Mouse (Mus musculus) G1E-ER4 (cell line): ENCODE measurements around the gene Svop. TPM values are rescaled to one million over a fixed set of nuclear protein-coding genes. Genes with fewer than 3 reads are reported as not detected.

Source experiments
- GATA1 ChIP-seq: IDR thresholded peaks from one replicate; pipeline ENCODE4 v1.8.0; 2012; ENCODE audit warnings: low read length, inconsistent platforms
- polyA plus RNA-seq: library from polyadenylated mRNA; stranded (reverse); fragments of >175 nt; gene quantifications from 2 replicates; pipeline ENCODE4 v1.2.3, GENCODE M21; 2012

The Svop gene
- polyA plus RNA-seq, 1 experiment = not detected

DNA sequence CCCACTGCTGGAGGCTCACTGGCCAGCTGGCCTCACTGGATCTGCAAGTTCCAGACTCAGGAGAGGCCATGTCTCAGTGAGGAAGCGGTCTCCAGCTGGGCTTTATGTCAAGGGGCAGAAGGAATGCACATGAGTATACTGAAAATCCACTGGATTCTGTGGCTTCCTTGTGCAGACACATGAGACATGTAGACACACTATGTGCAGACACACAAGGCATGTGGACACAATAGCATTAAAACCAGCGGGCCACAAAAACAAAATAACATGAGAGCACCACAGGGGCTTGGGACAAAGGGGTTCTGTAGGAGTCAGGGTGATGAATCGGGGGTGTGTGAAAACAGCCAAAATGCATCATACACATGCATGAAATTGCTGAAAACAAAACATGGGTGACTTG is 34.6 kb upstream of the Svop start:
- no peak for TF ChIP-seq GATA1

DNA sequence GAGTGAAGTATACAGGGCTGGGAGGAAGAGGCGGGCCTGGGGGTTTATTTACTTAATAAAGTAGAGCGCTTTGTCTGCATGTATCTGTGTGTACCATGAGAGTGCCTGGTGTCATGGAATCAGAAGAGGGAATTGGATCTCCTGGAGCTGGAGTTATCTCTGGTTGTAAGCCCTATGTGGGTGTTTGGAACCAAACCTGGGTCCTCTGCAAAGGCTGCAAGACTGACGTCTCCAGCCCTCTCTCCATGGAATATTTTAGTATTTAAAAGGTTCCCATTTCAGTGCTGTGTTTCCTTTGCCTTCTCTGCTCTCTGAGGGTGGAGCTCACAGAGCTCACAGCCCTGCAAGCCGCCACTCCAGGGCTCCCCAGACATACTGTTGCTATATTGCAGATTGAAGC is 28.4 kb upstream of the Svop start:
- TF ChIP-seq GATA1 = no peak

DNA sequence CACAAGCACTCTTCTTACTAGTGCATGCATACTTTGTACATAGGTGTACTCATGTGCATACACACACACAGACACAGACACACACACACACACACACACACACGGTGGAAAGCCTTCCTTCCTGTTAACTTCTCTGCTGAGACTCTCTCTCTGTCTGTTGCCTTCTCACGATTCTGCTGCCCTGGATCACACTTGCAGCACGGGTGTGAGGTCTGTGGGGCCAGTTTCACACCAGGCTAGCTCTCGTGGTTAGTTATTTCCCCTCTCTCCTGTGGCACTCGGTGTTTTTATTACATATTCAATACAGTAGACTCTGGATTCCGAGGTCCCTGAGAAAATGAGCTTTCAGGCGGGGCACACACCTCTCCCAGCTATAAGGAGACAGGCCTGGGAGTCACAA is 25.2 kb upstream of the Svop start:
- no peak for TF ChIP-seq GATA1

DNA sequence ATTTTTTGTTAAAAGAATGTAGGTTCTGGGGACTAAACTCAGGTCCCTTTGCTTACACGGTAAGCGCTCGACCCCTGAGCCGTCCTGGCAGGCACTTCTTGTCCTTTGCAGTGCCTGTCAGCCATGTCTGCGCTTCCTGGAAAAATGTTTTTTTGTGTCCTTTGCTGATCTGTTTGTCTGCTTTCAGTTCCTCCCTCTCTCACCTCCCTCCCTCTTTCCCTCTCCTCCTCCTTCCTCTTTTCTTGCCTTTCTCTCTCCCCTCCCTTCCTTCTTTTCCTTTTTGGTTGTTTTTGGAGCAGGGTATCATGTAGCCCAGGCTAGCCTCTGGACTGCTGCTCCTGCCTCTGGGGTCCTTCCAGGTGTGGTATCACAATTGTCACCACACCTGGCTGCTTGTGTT is 23.7 kb upstream of the Svop start:
- no peak for TF ChIP-seq GATA1

DNA sequence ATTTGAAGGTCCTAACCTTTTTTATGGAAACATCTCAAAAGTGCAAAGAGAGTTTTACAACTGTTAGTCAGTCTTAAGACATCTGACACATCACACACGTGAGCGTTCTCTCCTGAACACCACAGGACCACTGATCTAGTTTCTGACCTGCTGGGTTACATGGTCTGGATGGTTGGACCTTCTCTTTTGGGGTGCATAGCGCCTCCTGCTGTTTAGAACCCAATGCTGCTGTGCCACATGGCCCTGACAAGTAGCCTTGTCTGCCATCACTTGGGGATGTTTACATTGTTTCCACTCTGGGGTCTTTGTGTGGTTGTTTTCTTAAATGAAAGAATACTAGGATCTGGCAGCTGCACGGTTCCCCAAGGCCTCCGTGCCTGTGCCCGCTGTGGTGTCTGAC is 22.0 kb upstream of the Svop start:
- no peak for TF ChIP-seq GATA1

DNA sequence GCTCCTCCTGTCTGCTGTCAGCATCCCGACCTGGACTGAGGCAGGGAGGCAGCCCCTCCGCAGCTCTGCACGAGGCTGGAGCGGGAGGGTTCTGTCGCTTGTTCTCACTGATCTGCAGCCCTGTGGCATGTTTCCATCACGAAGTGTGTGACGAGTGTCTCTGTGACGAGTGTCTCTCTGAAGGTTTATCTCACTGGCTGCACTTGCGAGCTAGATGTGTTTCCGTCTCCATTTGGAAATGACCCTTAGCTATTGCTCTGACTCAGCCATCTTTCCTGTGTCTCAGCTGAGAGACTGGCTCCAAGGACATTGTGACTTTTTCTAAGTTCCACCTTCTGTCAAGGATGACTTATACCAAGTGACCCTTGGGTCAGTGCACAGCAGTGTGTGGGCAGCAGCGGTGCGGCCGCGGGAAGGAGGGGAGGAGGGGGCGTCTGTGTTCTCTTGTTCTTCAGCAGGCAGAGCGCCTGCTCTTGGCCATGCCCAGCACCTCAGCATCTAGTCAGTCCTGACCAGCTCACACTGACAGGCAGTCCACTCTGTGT is 15.1 kb upstream of the Svop start:
- no peak for TF ChIP-seq GATA1

DNA sequence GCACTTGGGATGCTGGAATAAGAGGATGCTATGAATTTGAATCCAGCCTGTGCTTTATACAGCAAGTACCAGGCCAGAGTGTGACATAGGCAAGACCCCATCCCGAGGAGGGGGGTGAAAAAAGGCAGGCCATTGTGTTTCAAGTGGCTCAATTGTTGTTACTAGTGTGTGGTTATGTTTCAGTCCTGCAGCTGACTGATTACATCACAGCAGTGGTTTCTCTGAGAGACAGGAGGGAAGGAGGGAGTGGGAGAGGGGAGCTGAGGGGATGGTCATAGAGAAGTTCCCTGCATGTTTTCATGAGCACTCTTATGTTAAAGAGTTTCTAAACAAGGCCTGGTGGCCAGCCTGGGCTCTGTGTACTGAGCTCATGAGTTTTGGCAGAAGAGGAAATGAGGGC is 11.4 kb upstream of the Svop start:
- TF ChIP-seq GATA1 = no peak

DNA sequence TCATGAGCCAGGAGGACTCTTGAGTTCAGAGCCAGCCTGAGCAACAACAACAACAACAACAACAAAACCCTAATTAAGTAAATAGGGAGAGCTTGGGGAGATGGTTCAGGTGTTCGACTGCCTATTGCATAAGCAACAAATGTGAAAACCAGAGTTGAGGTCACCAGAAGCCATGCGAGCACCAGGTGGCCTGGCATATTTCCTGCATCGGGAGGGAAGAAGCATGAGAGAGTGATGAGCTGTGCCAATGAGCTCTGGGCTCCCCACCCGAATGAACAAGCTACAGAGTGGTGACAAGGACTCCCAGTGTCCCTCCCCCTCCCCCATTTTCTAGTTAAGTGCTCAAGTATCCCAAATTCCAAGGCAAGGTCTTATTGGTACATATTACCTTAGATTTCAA is 10.5 kb upstream of the Svop start:
- no peak for TF ChIP-seq GATA1

DNA sequence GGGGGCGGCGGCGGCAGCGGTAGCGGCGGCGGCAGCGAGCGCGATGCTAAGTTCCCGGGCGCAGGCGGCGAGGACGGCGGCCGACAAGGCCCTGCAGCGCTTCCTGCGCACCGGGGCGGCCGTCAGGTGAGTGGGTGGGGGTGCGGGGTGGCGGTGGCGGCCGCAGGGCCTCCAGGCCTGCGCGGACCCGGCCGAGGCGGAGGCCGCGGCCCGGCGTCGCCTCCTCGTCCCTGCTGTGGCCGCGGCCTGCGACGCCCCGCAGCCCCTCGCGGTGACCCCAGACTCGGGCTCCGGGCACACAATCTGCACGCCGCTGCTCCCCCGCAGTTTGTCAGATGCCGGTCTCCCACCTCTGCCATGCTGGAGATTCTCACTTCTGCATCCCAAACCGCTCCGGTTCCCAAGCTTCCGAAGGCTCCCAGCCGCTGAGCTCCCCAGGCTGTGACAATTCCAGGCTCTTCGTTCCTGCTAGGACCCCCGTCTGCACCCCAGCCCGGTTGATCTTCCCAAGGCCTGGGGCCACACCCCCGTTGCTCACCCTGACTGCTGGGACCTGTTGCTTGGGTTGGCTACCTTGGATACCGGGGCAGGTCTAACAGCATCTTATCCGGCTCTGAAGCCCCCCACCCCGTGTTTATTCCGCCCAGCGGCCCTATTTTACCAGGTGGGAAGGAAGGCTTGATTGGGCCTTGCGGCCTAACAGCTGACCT is 9.2 kb upstream of the Svop start:
- no peak for TF ChIP-seq GATA1

DNA sequence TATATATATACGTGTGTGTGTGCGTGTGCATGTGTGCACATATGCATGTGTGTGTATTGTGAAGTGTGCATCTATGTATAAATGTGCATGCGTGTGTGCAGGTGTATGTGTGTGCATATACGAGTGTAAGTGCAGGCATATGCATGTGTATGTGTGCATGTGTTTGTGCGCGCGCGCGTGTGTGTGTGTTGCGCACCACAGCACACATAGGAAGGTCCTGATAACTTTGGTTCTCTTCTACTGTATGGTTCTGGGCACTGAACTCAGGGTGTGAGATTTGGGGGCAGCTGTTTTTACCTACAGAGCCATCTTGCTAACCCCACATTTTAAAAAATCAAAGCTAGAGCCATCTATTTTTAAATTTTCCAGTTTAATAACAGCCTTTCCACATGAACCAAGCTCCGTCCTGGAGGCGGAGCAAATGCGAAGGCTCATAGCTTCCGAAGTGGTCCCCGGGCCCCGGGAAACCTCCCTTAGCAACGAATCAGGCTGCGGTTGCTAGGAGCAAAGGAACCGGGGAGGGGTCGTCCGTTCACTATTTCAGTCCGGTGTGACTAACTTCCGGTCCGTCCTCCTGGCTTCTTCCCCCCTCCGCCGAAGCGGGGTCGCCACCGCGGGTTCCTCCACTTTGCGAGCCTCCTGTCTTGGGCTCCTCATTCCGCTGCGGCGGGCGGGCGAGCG is 8.5 kb upstream of the Svop start:
- no peak for TF ChIP-seq GATA1

DNA sequence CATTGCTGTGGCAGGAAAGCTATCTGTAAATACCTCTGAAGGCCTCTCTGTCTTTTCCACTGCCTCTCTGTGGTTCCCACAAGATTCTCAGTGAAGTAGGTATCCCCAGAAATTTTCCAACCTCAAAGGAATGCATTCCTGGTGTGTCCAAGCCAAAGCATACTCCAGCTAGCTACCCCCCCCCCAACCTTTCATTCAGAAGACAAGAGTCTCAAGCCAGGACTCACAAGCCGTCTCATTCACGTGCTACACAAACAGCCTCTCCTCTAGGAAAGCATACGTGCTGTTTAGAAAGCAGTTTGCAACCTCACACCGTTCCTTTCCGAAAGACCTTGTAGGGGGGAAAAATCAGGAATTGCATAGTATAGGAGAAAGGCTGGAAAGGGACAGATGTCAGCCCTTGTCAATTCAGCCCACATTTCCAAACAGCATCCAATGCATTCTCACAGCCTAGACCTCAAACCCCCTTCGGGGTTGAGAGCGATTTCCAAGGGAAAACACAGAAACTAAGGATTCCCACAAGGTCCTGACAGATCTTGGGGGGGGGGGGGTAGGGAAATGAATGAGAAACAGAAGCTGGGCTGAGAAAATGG is 853 bp downstream of the Svop start:
- no peak for TF ChIP-seq GATA1

DNA sequence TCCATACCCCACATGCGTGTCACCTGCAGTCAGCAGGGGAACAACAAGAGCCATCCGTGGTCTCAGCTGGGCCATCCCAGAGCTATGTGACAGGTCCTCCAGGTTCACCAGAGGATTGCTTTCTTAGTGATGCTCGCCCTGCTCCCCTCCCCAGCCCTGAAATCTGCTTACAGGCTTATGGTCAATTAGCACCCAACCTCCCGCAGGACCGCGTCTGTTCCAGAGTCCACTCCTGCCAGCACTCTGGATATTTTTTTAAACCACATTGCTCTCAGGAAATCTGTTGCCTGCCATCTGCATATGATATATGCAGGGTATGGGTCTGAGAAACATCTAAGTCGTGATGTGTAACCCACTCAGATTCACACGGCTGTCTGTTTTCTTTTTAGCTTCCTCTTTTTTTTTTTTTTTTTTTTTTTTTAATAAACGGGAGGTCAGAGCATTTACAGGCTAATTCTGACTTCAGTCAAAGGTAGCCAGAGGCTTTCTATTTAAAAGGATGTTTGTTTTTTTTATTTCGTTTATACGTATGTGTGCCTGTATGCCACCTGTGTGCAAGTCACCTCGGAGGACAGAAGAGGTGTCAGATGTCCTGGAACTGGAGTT is 3.4 kb downstream of the Svop start:
- no peak for TF ChIP-seq GATA1

DNA sequence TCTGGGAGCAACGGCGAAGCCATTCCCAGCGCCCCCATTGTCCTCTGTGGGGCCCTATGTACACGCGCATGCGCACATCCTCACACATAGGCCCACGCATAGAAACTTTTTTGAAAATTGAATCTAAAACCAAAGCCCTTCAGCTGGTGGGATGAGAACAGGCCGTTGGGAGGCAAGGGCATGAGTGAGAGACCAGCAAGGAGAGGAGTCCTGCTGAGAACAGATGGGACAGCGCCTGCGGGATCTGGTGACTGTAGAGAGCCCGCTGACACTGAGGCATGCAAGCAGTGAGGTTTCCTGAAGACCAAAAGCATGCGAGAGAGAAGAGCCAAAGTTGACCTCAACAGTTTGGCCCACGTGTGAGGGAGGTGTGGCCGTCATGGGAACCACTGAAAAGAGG is 5.9 kb downstream of the Svop start:
- no peak for TF ChIP-seq GATA1

DNA sequence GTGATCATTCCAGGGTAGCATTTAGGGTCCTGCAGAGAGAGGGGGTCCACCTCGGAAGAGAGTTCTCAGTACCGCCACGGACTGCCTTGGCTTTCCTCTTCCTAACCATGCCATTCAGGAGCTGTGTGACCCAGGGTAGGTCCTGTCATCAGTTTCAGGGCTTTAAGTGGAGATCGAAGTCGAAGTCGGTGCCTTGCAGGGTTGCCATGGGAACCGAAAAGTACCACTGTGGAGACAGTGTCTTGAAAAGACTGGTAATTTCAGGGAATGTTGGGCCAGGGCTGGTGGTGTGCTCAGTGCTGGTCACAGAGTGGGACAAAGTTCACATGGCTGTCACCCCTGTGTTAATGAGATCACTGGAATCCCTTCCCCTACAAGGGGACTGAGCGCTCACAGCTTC is 14.4 kb downstream of the Svop start:
- TF ChIP-seq GATA1 = no peak

DNA sequence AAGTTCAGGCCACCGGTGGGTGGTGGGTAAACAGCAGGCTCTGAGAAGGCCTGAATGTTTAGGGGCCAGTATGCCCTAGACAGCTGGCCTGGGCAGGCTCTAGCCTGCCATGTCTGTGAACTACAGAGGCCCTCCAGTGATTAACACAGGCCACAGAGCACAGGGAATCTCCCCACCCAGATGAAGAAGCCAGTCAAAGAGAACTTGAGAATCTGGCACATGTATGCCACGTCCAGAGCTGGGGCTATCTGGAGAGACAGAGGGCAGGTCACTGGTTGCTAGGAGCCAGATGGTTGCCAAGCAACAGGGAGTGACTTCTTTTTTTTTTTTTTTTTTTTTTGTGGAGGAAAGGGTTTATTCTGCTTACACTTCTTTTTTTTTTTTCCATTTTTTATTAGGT is 19.1 kb downstream of the Svop start:
- no peak for TF ChIP-seq GATA1

DNA sequence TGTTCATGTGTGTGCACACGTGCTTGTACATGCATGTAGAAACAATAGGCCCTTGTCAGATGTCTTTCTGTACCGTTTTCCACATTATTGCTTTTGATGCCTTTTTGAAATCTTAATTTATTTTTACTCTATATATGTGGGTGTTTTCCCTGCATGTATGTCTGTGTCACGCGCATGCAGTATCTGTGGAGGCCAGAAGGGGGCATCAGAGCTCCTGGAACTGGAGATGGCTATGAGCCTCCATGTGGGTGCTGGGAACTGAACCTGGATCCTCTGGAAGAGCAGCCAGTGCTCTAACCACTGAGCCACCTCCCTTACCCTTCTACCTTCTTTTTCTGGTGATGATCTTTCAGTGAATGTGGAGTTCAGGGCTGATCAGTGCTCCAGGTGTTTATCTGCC is 20.5 kb downstream of the Svop start:
- no peak for TF ChIP-seq GATA1
